Mouse (Mus musculus) limb, embryonic 15.5 days (tissue): ENCODE data around the gene Xlr3c. TPM values are rescaled to one million over a fixed set of nuclear protein-coding genes. Genes with fewer than 3 reads are reported as not detected.
"Not testable (repeated sequence)": the region's sequence is repeated elsewhere in the genome, so short reads cannot be mapped to it uniquely, and the experiment has no call there.

Source experiments
- ATAC-seq: fragments of 200-750 bp; cut with Nextera tagmentation; 2 replicates; pipeline ENCODE4 v1.8.0; 2017; ENCODE audit warnings: low read depth, moderate TSS enrichment; ENCODE audit not compliant: insufficient number of reproducible peaks, low FRiP score, low TSS enrichment
- H3K27ac ChIP-seq: fragments of 300-500 bp; sonication (generic); 2 replicates; pipeline ENCODE4 v1.5.1; 2015; ENCODE audit warnings: moderate library complexity, mild to moderate bottlenecking, inconsistent platforms
- H3K27me3 ChIP-seq: fragments of 300-500 bp; sonication (generic); 2 replicates; pipeline ENCODE4 v1.6.1; 2015; ENCODE audit warnings: inconsistent platforms
- H3K36me3 ChIP-seq: fragments of 300-500 bp; sonication (generic); 2 replicates; pipeline ENCODE4 v1.6.1; 2015; ENCODE audit warnings: inconsistent platforms
- H3K4me1 ChIP-seq: fragments of 300-500 bp; sonication (generic); 2 replicates; pipeline ENCODE4 v1.6.1; 2015; ENCODE audit warnings: inconsistent platforms
- H3K4me2 ChIP-seq: fragments of 300-500 bp; sonication (generic); 2 replicates; pipeline ENCODE4 v1.6.1; 2015; ENCODE audit warnings: mild to moderate bottlenecking, inconsistent platforms
- H3K4me3 ChIP-seq: fragments of 300-500 bp; sonication (generic); 2 replicates; pipeline ENCODE4 v1.5.1; 2015; ENCODE audit warnings: mild to moderate bottlenecking, inconsistent platforms
- H3K9ac ChIP-seq: fragments of 300-500 bp; sonication (generic); 2 replicates; pipeline ENCODE4 v1.6.1; 2015; ENCODE audit warnings: inconsistent platforms
- H3K9me3 ChIP-seq: fragments of 300-500 bp; sonication (generic); 2 replicates; pipeline ENCODE4 v1.6.1; 2016; ENCODE audit warnings: inconsistent platforms
- WGBS: fragments of 180-500 bp; shearing (Covaris S2); methylation state at CpG from one replicate; pipeline ENCODE4 v1.1.7; 2015; 5-methylcytosine and 5-hydroxymethylcytosine counted together
- polyA plus RNA-seq: library from polyadenylated mRNA; unstranded; fragments of >200 nt; fragmentation: Nextera tagmentation; extraction: Ambion mirVana; gene quantifications from 2 replicates; pipeline ENCODE4 v1.2.1, GENCODE M21; 2015

Xlr3c gene
- polyA plus RNA-seq, result 0.37 TPM in 1 of 2 replicates, not detected in the other

- not testable (repeated sequence) for H3K4me1 ChIP-seq, H3K4me3 ChIP-seq, H3K27ac ChIP-seq, H3K4me2 ChIP-seq, H3K9ac ChIP-seq, H3K27me3 ChIP-seq, ATAC-seq, H3K36me3 ChIP-seq, H3K9me3 ChIP-seq
- WGBS, result 88% methylated on average over 14 of the region's 14 CpGs
Measured at GRCm38 (mm10) chrX:73265270-73265669, at the start of gene Xlr3c. TSS of gene Xlr3c (minus strand) at chrX:73265390.

- no peaks in the 10 kb centered on the region for H3K4me1 ChIP-seq
- H3K4me3 ChIP-seq, result no peak overlapping the region
- H3K27ac ChIP-seq, result no peak overlapping the region
- H3K9ac ChIP-seq, result no peak overlapping the region
- H3K36me3 ChIP-seq, result no peaks in the 10 kb centered on the region
- no peak overlapping the region for H3K4me2 ChIP-seq
- no peaks in the 10 kb centered on the region for H3K27me3 ChIP-seq
- no peaks in the 10 kb centered on the region for H3K9me3 ChIP-seq
- no peak for ATAC-seq
- 41% methylated on average over 3 of the region's 3 CpGs for WGBS
Measured at GRCm38 (mm10) chrX:73312522-73312921, 47.3 kb upstream of the Xlr3c start.

DNA sequence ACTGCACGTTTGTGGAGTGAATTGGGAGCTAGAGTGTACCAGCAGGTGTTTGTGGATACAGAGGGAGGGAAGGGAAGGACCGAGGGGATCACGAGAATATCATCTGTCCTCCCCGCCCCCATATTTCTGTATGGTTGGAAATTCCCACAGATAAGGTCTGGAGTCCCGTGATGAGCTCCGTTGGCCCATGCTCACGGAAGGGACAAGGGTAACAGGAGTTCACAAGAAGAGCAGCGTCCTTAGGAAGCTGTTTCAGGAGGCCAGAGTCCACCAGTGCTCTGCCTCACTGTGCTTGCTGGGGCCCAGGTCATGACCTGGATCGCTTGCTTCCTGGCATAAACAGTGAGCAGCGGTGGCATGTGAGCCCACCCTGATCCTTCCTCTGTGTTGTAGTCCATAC lies 30.6 kb upstream of the Xlr3c start:
- not testable (repeated sequence) for H3K27me3 ChIP-seq, H3K36me3 ChIP-seq, H3K9ac ChIP-seq, H3K27ac ChIP-seq, H3K4me3 ChIP-seq, H3K4me2 ChIP-seq, ATAC-seq, H3K9me3 ChIP-seq, H3K4me1 ChIP-seq
- WGBS, result 76% methylated on average over 8 of the region's 10 CpGs

DNA sequence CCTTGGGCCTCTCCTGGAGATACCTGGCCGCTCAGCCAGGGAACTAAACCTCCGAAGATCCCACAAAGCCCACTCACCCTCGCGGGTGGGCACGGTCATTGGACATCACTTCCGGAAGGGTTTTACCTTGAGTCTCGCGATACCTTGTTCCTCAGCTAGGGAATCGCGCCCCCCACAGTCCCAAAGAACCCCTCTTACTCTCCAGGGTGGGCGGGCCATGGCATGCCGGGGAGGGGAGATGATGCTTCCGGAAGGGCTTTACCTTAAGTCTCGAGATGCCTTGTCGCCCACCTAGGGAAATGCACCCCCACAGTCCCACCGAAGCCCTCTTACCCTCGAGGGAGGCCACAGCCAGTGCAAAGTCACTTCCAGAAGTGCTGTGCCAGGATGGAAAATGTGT lies 27.7 kb upstream of the Xlr3c start, which contains the start of the genes Xlr5a and Xlr5c:
Xlr5a (minus strand) TSS at position 101 of the 400 bp plus-strand sequence.
Xlr5c (minus strand) TSS at position 101 of the 400 bp plus-strand sequence.
- H3K4me3 ChIP-seq, ATAC-seq, H3K4me1 ChIP-seq, H3K27ac ChIP-seq, H3K4me2 ChIP-seq, H3K9ac ChIP-seq, H3K27me3 ChIP-seq, H3K9me3 ChIP-seq, H3K36me3 ChIP-seq: not testable (repeated sequence)
- 91% methylated on average over 13 of the region's 17 CpGs for WGBS

- not testable (repeated sequence) for H3K4me2 ChIP-seq, H3K36me3 ChIP-seq, H3K4me3 ChIP-seq, H3K4me1 ChIP-seq, H3K9ac ChIP-seq, ATAC-seq, H3K9me3 ChIP-seq, H3K27ac ChIP-seq, H3K27me3 ChIP-seq
- 56% methylated on average over 1 of the region's 2 CpGs for WGBS
Measured at GRCm38 (mm10) chrX:73262428-73262827, 2.8 kb downstream of the Xlr3c start.

DNA sequence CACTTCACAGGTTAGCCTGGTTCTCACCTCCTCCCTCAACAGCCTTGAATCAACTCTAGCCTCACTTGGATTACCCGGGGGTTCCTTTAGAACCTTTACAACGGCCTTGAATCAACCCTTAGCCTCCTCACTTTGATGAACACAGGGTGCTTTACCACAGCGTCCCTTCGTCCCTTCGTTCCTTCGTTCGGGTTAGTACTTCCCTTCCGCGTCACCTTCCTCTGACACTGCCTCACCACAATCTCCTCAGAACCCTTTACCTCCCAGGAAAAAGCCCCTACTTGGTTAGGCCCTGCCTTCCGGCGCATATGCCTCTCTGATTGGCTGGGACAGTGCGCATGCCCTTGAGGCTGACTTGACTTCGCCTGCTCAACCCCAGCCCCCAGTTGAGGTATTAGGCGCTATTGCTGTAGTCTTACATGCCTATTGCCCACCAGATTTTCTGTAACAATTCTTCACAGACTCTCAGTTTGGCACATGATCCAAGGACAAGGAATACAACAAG lies 22.3 kb downstream of the Xlr3c start, which contains the start of gene Xlr4c:
Xlr4c (minus strand) TSS at position 310 of the 505 bp plus-strand sequence.
- not testable (repeated sequence) for H3K36me3 ChIP-seq, H3K27me3 ChIP-seq, H3K9ac ChIP-seq, H3K27ac ChIP-seq, H3K9me3 ChIP-seq, H3K4me3 ChIP-seq, H3K4me1 ChIP-seq, H3K4me2 ChIP-seq, ATAC-seq
- 84% methylated on average over 14 of the region's 14 CpGs for WGBS

DNA sequence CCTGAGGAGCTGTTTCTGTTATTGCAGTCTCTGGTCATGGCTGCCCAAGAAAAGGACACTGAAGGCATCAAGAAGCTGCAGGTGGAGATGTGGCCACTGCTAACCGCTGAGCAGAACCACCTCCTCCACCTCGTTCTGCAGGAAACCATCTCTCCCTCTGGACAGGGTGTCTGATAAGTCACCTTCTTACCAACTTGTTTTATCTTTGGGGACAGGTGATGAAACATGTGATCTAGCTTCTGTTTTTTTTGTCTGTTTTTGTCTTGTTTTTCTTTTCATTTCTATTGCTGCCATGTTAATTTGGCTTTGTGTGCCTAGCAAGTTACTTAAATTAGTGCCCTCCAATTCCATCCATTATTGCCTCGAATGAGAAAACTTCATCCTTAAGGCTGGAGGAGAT lies 35.9 kb downstream of the Xlr3c start:
- Histone ChIP-seq H3K4me1 (no peaks in the 10 kb centered on the region; the same call in 1 of the 2 replicates), H3K4me3 (peak overlapping the region; percentile 57), H3K9ac (no peak overlapping the region), H3K4me2 (peak overlapping the region; percentile 77), H3K27ac (no peak overlapping the region), H3K9me3 (no peaks in the 10 kb centered on the region), H3K36me3 (no peaks in the 10 kb centered on the region), H3K27me3 (peaks cover 16% of the 10 kb centered on the region)
- no peak for ATAC-seq
- WGBS, result 37% methylated on average over 3 of the region's 3 CpGs

- ATAC-seq, result peak; percentile 55; the same call in 1 of the 2 replicates
- Histone ChIP-seq H3K27ac (peak overlapping the region; percentile 86), H3K27me3 (peaks cover 16% of the 10 kb centered on the region), H3K4me3 (peak overlapping the region; percentile 57), H3K9me3 (no peaks in the 10 kb centered on the region), H3K4me1 (no peaks in the 10 kb centered on the region; the same call in 1 of the 2 replicates), H3K9ac (peak overlapping the region; percentile 44), H3K36me3 (no peaks in the 10 kb centered on the region), H3K4me2 (peak overlapping the region; percentile 77)
- 19% methylated on average over 50 of the region's 51 CpGs for WGBS
Measured at GRCm38 (mm10) chrX:73228606-73229214, 36.5 kb downstream of the Xlr3c start.

DNA sequence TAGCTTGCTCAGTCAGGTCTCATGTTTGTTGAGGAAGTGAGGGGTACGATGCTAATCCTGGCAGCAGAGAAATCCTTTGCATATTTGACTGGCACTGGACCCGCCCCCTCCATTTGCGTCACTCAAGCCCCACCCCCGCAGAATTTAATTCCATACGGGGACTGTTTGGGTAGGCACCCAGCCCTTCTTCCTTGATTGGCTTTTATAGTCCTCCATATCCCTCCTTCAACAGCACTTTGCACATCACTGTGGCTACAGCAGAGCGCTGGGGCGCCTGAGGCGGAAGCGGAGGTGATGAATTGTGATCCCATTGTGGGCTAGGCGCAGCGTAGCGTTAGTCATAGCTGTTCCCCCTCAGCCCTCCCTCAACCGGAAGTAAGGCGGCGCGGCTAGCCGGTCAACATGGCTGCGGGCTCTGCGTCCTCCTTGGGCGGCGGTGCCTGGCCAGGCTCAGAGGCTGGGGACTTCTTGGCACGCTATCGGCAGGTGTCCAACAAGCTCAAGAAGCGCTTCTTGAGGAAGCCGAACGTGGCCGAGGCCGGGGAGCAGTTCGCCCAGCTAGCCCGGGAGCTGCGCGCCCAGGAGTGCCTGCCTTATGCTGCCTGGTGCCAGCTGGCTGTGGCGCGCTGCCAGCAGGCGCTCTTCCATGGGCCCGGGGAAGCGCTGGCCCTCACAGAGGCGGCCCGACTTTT lies 37.1 kb downstream of the Xlr3c start, which contains the start of gene F8a:
F8a (plus strand) TSS at position 378 of the 692 bp plus-strand sequence.
- Histone ChIP-seq H3K27me3 (peaks cover 16% of the 10 kb centered on the region), H3K9ac (peak within 1 kb of the TSS; percentile 44), H3K4me3 (peak within 1 kb of the TSS; percentile 57), H3K9me3 (no peaks in the 10 kb centered on the region), H3K27ac (peak within 1 kb of the TSS; percentile 86), H3K4me2 (peak within 1 kb of the TSS; percentile 77), H3K36me3 (no peaks in the 10 kb centered on the region), H3K4me1 (no peaks in the 10 kb centered on the region; the same call in 1 of the 2 replicates)
- WGBS, result 25% methylated on average over 39 of the region's 39 CpGs
- peak; percentile 94 for ATAC-seq

- Histone ChIP-seq H3K9ac (no peak overlapping the region), H3K4me2 (no peak overlapping the region), H3K9me3 (no peaks in the 10 kb centered on the region), H3K36me3 (no peaks in the 10 kb centered on the region), H3K27me3 (peaks cover 13% of the 10 kb centered on the region), H3K4me1 (no peaks in the 10 kb centered on the region; the same call in 1 of the 2 replicates), H3K4me3 (no peak overlapping the region), H3K27ac (no peak overlapping the region)
- WGBS, result 48% methylated on average over 1 of the region's 1 CpGs
- ATAC-seq, result no peak
Measured at GRCm38 (mm10) chrX:73225365-73225764, 39.8 kb downstream of the Xlr3c start.

DNA sequence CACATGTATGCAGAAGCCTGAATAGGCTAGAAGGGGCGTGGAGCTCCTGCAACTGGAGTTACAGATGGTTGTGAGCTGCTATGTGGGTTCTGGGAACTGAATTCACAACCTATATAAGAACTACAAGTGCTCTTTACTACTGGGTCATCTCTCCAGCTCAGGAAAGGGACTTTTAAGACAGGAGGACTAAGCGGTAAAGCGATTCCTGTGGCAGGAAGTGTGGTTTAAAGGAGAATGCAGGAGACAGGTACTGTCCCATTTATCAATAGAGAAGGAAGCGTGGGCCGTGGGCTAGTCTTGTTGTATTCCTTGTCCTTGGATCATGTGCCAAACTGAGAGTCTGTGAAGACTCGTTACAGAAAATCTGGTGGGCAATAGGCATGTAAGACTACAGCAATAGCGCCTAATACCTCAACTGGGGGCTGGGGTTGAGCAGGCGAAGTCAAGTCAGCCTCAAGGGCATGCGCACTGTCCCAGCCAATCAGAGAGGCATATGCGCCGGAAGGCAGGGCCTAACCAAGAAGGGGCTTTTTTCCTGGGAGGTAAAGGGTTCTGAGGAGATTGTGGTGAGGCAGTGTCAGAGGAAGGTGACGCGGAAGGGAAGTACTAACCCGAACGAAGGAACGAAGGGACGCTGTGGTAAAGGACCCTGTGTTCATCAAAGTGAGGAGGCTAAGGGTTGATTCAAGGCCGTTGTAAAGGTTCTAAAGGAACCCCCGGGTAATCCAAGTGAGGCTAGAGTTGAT lies 51.2 kb downstream of the Xlr3c start, which contains the start of gene Xlr4b:
Xlr4b (plus strand) TSS at position 515 of the 746 bp plus-strand sequence.
- WGBS, result 80% methylated on average over 19 of the region's 19 CpGs
- H3K4me2 ChIP-seq, H3K4me3 ChIP-seq, H3K36me3 ChIP-seq, H3K27ac ChIP-seq, H3K9me3 ChIP-seq, H3K9ac ChIP-seq, ATAC-seq, H3K4me1 ChIP-seq, H3K27me3 ChIP-seq: not testable (repeated sequence)
